Mouse (Mus musculus) layer of hippocampus, adult 11-12 months (tissue): ENCODE measurements around the gene Gm42421.

Experiments
- DNase-seq: peaks from one replicate; pipeline ENCODE4 v3.0.0; 2022; ENCODE audit warnings: low spot score

Gm42421 gene

GRCm38 (mm10) chr5:143927875-143928274 is at the start of gene Gm42421:
Gene Gm42421 (plus strand): TSS chr5:143928175.
- no peak for DNase-seq

- no peak for DNase-seq
Measured at GRCm38 (mm10) chr5:143885274-143885673, 42.7 kb upstream of the Gm42421 start.

- no peak for DNase-seq
Measured at GRCm38 (mm10) chr5:143890741-143891140, 37.2 kb upstream of the Gm42421 start.

- DNase-seq: peak; percentile 22
Measured at GRCm38 (mm10) chr5:143892255-143892886, 35.6 kb upstream of the Gm42421 start.

GRCm38 (mm10) chr5:143893396-143893795 is 34.6 kb upstream of the Gm42421 start:
- no peak for DNase-seq

GRCm38 (mm10) chr5:143897635-143898330 is 30.2 kb upstream of the Gm42421 start, which contains the start of gene Ankrd61:
Gene Ankrd61 (minus strand): TSS chr5:143897685.
- no peak for DNase-seq

- peak; percentile 29 for DNase-seq
Measured at GRCm38 (mm10) chr5:143902111-143902510, 25.9 kb upstream of the Gm42421 start.

- no peak for DNase-seq
Measured at GRCm38 (mm10) chr5:143903813-143904212, 24.2 kb upstream of the Gm42421 start.

GRCm38 (mm10) chr5:143906429-143906828 is 21.5 kb upstream of the Gm42421 start:
- no peak for DNase-seq

GRCm38 (mm10) chr5:143908926-143909325 is 19.0 kb upstream of the Gm42421 start:
- no peak for DNase-seq

- DNase-seq: peak; percentile 98
Measured at GRCm38 (mm10) chr5:143909417-143910400, 18.3 kb upstream of the Gm42421 start, which contains the start of the genes Aimp2 and Pms2. Gene Aimp2 (minus strand): TSS chr5:143909847. Gene Pms2 (plus strand): TSS chr5:143909964.

- no peak for DNase-seq
Measured at GRCm38 (mm10) chr5:143916221-143916620, 11.8 kb upstream of the Gm42421 start.

- peak; percentile 31 for DNase-seq
Measured at GRCm38 (mm10) chr5:143917418-143917817, 10.6 kb upstream of the Gm42421 start.

GRCm38 (mm10) chr5:143918120-143918519 is 9.9 kb upstream of the Gm42421 start:
- no peak for DNase-seq

- no peak for DNase-seq
Measured at GRCm38 (mm10) chr5:143924781-143925452, 3.1 kb upstream of the Gm42421 start.

GRCm38 (mm10) chr5:143929291-143929690 is 1.3 kb downstream of the Gm42421 start:
- DNase-seq: no peak

- no peak for DNase-seq
Measured at GRCm38 (mm10) chr5:143930656-143931055, 2.7 kb downstream of the Gm42421 start.

- DNase-seq: no peak
Measured at GRCm38 (mm10) chr5:143931863-143932580, 4.0 kb downstream of the Gm42421 start.

- peak; percentile 34 for DNase-seq
Measured at GRCm38 (mm10) chr5:143932831-143933230, 4.9 kb downstream of the Gm42421 start, which contains the start of gene Rsph10b. Gene Rsph10b (plus strand): TSS chr5:143933035.

GRCm38 (mm10) chr5:143933414-143933813 is 5.4 kb downstream of the Gm42421 start:
- DNase-seq: no peak

GRCm38 (mm10) chr5:143933875-143934274 is 5.9 kb downstream of the Gm42421 start:
- DNase-seq: no peak
